Mouse (Mus musculus) spleen, adult 2 months (tissue): Measurements from ENCODE around the gene Mobp.

Experiments used
- CTCF ChIP-seq: fragments of 200-500 bp; IDR thresholded peaks from 2 replicates; pipeline ENCODE4 v1.5.1; 2011; ENCODE audit warnings: mild to moderate bottlenecking, inconsistent platforms; ENCODE audit not compliant: insufficient read depth, insufficient read length, insufficient replicate concordance; ENCODE audit errors: extremely low read depth
- POLR2A ChIP-seq: fragments of 200-500 bp; IDR thresholded peaks from 2 replicates; pipeline ENCODE4 v1.6.1; 2011; ENCODE audit warnings: low read depth, low read length, inconsistent platforms

DNA sequence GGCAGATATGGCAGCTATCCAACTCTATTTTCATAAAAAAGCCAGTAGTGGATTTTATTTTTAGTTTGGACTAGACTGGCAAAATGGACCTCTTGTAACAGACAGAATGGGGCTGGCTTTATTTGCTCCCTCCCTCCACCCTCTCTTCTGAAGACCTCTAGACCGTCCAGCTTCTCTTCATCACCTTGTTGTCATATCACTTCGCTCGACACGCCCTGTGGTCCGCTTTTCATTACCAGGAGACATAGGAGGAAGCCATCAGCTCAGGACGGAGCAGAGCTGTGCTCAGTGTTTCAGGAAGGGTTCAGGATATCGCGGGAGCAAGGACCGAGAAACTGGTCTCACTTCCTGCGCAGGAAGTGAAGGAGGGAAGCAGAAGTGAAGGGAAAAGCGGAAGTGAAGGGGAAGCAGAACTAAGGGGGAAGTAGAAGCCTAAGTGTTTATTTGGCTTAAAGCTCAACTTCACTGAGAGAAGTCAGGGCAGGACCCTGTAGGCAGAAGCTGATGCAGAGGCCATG lies 65.5 kb downstream of the Mobp start:
- TF ChIP-seq CTCF (no peak), POLR2A (no peak)
